Mouse (Mus musculus) heart, postnatal 36 days (tissue): ENCODE data around the gene Rorc. TPM values are rescaled to one million over a fixed set of nuclear protein-coding genes. Genes with fewer than 3 reads are reported as not detected.

Experiments used
- DNase-seq, 2 experiments: peaks; one replicate each; pipeline ENCODE4 v3.0.0; 2021 to 2022
- intact Hi-C: fragments of 180-260 bp; cut with DNase I; formaldehyde crosslinking; loops from one replicate; pipeline ENCODE4 v1.15.1; 2025
- total RNA-seq, 2 experiments: library from RNA; stranded (reverse); gene quantifications; 2 replicates each; pipeline ENCODE4 v1.2.3; 2021

Rorc gene
- total RNA-seq, 2 experiments from 2014 or later: 31.9 to 48.1 TPM

DNA sequence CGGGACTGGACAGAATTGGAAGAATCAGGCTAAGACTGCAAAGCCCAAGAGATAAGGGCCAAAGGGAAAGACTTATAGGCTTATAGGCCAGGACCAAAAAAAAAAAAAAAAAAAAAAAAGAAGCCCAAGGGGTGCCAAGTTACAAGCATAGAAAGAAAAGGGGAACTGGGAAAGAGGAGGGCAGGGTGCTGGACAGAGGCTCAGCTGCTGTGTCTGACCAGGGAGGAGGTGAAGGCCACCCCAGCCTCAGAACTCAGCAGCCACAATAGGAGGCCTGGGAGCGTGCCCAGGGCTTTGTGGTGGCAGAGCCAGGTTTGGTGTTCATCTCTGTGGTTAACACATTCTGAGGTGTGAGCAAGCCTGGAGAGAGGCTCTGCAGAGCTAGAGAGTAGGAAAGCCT, 2.6 kb downstream of the Rorc start:
- intact Hi-C loops: no loop called here

DNA sequence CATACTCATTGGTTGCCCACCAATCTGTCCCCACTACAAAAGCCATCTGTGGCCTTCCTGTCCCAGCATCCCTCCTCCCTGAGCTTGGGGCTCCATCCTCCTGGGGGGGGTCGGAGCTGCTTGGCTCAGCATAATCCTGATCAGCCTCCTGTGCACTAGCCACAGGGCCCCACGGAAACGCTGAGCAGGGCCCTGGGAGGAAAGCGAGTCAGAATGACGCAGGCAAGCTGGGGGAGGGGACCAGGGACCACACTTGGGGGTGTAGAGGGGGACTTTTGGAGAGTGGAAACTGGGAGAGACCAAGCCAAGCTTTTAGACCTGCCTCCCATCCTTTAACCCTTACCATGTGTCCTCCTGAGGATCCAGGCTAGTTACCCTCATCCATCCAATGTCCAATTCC, 3.3 kb downstream of the Rorc start:
- no peak for DNase-seq
- intact Hi-C loops: no loop called here

More for the DNA sequence above, 2.6 kb downstream of the Rorc start:
- no peak for DNase-seq

- DNase-seq: no peak
- intact Hi-C loops: no loop called here
Observed at GRCm38 (mm10) chr3:94377028-94377923, 4.7 kb downstream of the Rorc start.

GRCm38 (mm10) chr3:94379831-94380510, 7.4 kb downstream of the Rorc start:
- intact Hi-C loops: no loop called here
- DNase-seq: no peak

- DNase-seq: no peak
- intact Hi-C loops: no loop called here
Observed at GRCm38 (mm10) chr3:94382308-94382707, 9.7 kb downstream of the Rorc start.

GRCm38 (mm10) chr3:94383476-94383875, 10.9 kb downstream of the Rorc start:
- no peak for DNase-seq
- intact Hi-C loops: no loop called here

- intact Hi-C loops: no loop called here
- DNase-seq: no peak
Observed at GRCm38 (mm10) chr3:94386671-94387070, 14.1 kb downstream of the Rorc start.

- no peak for DNase-seq
- intact Hi-C loops: no loop called here
Observed at GRCm38 (mm10) chr3:94387391-94387790, 14.8 kb downstream of the Rorc start.

- no peak for DNase-seq
- intact Hi-C loops: no loop called here
Observed at GRCm38 (mm10) chr3:94388047-94388446, 15.5 kb downstream of the Rorc start.

DNA sequence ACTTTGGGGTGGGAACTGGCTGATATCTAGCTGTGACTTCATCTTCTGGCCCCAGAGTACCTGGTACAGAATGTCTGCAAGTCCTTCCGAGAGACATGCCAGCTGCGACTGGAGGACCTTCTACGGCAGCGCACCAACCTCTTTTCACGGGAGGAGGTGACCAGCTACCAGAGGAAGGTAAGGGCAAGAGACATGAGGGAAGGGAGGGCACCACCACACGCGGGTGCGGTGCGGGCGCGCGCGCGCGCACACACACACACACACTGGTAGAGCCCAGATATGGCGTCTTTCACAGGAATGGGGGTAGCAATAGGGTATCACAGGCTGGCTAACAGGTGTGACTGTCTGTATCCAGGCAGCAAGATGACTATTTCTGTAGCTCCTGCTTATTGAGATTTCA, 16.8 kb downstream of the Rorc start:
- DNase-seq: no peak
- intact Hi-C loops: no loop called here

- no peak for DNase-seq
- intact Hi-C loops: no loop called here
Observed at GRCm38 (mm10) chr3:94391001-94391400, 18.4 kb downstream of the Rorc start.

DNA sequence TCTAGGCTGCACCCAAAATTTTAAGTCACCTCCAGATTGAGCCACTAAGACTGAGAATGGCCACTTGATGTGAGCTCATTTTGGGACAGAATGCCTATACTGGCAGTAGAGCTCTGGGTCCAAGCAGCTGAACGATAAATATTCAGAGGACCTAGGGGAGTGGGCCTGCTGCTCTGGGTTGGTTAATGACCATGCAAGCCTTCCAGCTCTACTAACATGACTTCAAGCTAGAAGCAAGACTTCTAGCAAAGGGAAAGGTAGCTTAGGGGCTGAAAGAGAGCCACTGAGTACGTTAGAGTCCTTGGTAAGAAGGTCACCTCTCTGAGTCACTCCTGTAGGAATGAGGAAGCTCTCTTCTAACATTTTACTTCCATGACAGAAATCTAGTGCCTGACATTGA, 19.5 kb downstream of the Rorc start:
- intact Hi-C loops: no loop called here
- no peak for DNase-seq

DNA sequence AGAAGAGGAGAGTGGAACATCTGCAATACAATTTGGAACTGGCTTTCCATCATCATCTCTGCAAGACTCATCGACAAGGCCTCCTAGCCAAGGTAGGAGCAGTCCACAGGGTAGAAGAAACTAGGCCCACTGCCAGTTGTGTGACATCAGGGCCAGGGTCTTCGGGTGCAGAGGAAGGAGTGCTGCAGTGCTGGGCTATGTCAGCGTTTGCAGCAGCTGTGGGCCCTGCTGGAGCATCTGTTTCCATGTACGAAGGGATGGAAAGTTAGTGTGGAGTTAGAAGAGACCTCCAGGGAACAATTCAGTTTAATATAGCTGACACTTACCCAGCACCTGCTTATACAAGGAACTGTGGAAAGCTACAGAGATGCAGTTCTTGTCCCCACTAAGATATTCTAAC, 20.5 kb downstream of the Rorc start:
- intact Hi-C loops: no loop called here
- no peak for DNase-seq

- intact Hi-C loops: no loop called here
- no peak for DNase-seq
Observed at GRCm38 (mm10) chr3:94396336-94396735, 23.7 kb downstream of the Rorc start.

DNA sequence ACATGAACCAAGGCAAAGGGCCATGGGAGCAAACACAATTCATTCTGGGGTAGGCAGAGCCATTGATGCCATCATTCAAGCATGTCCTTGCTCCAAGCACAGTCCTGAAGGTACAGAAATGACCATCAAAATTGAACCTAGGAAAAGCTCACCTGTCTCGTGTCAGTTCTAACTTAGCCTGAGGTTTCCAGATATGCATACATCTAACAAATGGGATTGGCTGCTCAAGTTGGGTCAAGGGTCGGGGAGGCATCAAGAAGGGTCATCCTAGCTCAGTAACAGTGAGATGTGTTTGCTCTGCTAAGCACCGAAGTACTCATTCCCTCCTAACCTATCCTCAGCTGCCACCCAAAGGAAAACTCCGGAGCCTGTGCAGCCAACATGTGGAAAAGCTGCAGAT, 24.3 kb downstream of the Rorc start:
- no peak for DNase-seq

GRCm38 (mm10) chr3:94398217-94398616, 25.6 kb downstream of the Rorc start, which contains the start of gene Lingo4:
TSS of gene Lingo4 (plus strand) at chr3:94398517.
- no peak for DNase-seq
- intact Hi-C loops: no loop called here

More for the DNA sequence above, 24.3 kb downstream of the Rorc start:
- intact Hi-C loops: no loop called here

- intact Hi-C loops: no loop called here
- peak in 1 of 2 experiments; percentile 7 for DNase-seq
Observed at GRCm38 (mm10) chr3:94398943-94399481, 26.4 kb downstream of the Rorc start.

GRCm38 (mm10) chr3:94399663-94400310, 27.2 kb downstream of the Rorc start:
- intact Hi-C loops: no loop called here
- no peak for DNase-seq

DNA sequence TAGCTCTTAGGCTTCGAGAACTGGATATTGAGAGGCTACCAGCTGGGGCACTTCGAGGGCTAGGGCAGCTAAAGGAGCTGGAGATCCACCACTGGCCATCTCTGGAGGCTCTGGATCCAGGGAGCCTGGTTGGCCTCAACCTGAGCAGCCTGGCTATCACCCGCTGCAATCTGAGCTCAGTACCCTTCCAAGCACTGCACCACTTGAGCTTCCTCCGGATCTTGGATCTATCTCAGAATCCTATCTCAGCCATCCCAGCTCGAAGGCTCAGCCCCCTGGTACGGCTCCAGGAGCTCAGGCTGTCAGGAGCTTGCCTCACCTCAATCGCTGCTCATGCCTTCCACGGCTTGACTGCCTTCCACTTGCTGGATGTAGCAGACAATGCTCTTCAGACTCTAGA, 29.9 kb downstream of the Rorc start:
- no peak for DNase-seq
- intact Hi-C loops: no loop called here

DNA sequence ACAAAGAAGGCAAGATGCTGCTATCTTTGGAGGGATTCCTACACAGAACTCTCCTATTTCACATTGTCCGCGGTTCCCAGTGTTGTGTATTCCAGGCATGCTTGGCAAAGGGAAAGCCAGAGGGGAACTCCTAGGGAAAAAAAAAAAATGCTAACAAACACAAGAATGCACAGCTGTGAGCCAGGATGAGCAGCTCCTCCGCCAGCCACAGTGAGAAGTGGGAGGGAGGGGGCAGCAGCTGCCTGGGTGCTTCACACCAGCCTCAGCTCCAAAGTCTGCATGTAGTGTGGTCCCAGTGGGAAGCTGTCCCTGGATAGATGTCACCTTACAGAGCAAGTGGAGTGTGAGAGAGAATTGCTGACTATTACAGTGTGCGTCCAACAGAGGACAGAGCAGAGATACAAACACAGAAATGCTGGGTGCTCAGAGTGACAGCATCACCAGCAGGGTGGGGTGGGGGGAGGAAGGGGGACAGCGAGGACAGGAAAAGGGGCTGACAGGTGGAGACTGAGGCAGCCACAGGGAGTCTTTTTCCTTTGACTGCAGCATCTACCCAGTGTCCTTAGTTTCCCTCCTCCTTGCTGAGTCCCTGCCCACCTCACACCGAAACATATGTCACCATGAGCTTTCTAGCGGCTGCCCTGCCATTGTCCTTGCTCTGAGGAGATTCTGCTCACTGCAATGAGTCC, 31.9 kb downstream of the Rorc start:
- intact Hi-C loops: no loop called here
- no peak for DNase-seq

GRCm38 (mm10) chr3:94405561-94405960, 33.0 kb downstream of the Rorc start:
- intact Hi-C loops: no loop called here

More at GRCm38 (mm10) chr3:94405561-94405960, 33.0 kb downstream of the Rorc start:
- DNase-seq: no peak
